Mouse (Mus musculus) heart, adult 2 months (tissue): Measurements from ENCODE around the gene Fam189a2. TPM values are rescaled to one million over a fixed set of nuclear protein-coding genes. Genes with fewer than 3 reads are reported as not detected.

Source experiments
- DNase-seq, 2 experiments: peaks; one replicate each; pipeline ENCODE4 v3.0.0; 2021
- H3K27ac ChIP-seq: fragments of 200-600 bp; 2 replicates; pipeline ENCODE4 v1.8.1; 2022
- H3K27me3 ChIP-seq: fragments of 200-500 bp; 2 replicates; pipeline ENCODE4 v1.6.1; 2012; ENCODE audit warnings: mild to moderate bottlenecking, low read length, inconsistent platforms, mixed read lengths; ENCODE audit not compliant: control insufficient read depth, insufficient read depth
- H3K36me3 ChIP-seq: fragments of 200-500 bp; 2 replicates; pipeline ENCODE4 v1.6.1; 2012; ENCODE audit warnings: low read length, inconsistent platforms; ENCODE audit not compliant: control insufficient read depth, insufficient read depth
- H3K4me1 ChIP-seq: fragments of 200-500 bp; 2 replicates; pipeline ENCODE4 v1.6.1; 2011; ENCODE audit warnings: low read length; ENCODE audit not compliant: control insufficient read depth, insufficient read depth
- H3K4me3 ChIP-seq: fragments of 200-600 bp; 2 replicates; pipeline ENCODE4 v1.8.1; 2022
- H3K79me2 ChIP-seq: fragments of 200-500 bp; replicated peaks from 2 replicates; pipeline ENCODE4 v1.6.1; 2012; ENCODE audit warnings: mild to moderate bottlenecking, inconsistent platforms, low read length, moderate library complexity, mixed read lengths; ENCODE audit not compliant: control insufficient read depth, insufficient read depth
- H3K9ac ChIP-seq: fragments of 200-500 bp; 2 replicates; pipeline ENCODE4 v1.6.1; 2012; ENCODE audit warnings: low read depth, mild to moderate bottlenecking, control low read depth, inconsistent platforms, low read length, mixed read lengths
- CTCF ChIP-seq: fragments of 200-600 bp; IDR thresholded peaks from 2 replicates; pipeline ENCODE4 v1.8.1; 2022; ENCODE audit warnings: antibody characterized with exemption, mild to moderate bottlenecking, moderate library complexity
- EP300 ChIP-seq: fragments of 200-500 bp; IDR thresholded peaks from 2 replicates; pipeline ENCODE4 v1.6.1; 2011; ENCODE audit warnings: low read depth, low read length, control low read depth; ENCODE audit not compliant: insufficient read depth
- POLR2A ChIP-seq: fragments of 200-500 bp; IDR thresholded peaks from 2 replicates; pipeline ENCODE4 v1.6.1; 2011; ENCODE audit warnings: mild to moderate bottlenecking, low read depth, low read length, control low read depth; ENCODE audit not compliant: insufficient read depth
- WGBS: fragments of 180-500 bp; shearing (Covaris S2); methylation state at CpG from one replicate; pipeline ENCODE4 v1.1.7; 2018; 5-methylcytosine and 5-hydroxymethylcytosine counted together
- intact Hi-C: fragments of 180-260 bp; cut with DNase I; formaldehyde crosslinking; loops from one replicate; pipeline ENCODE4 v1.15.1; 2025
- polyA plus RNA-seq: library from polyadenylated mRNA; depleted of rRNA; stranded (reverse); fragments of >200 nt; gene quantifications from 2 replicates; pipeline ENCODE4 v1.2.3, GENCODE M21; 2012
- total RNA-seq, 2 experiments: library from RNA; stranded (reverse); gene quantifications; 2 replicates each; pipeline ENCODE4 v1.2.3; 2021

Fam189a2 gene
- total and polyA plus RNA-seq, 3 experiments: 51.2 to 55.1 (median 52.0) TPM

- H3K9ac ChIP-seq: no peak overlapping the region
- no peaks in the 10 kb centered on the region for H3K79me2 ChIP-seq
- WGBS: 79% methylated on average over 3 of the region's 3 CpGs
- intact Hi-C loops: loop anchor here (5.0 kb wide), 2 partner anchors 62 to 277 kb away; partner anchors contain the start of gene Apba1
- no peak overlapping the region for H3K27ac ChIP-seq
- H3K4me1 ChIP-seq: peaks cover 5% of the 10 kb centered on the region
- no peak for TF ChIP-seq EP300
- TF ChIP-seq CTCF: no peak
- TF ChIP-seq POLR2A: no peak
- H3K27me3 ChIP-seq: no peaks in the 10 kb centered on the region
- DNase-seq: no peak
- H3K4me3 ChIP-seq: no peak overlapping the region
- peaks cover 4% of the 10 kb centered on the region for H3K36me3 ChIP-seq
Observed at GRCm38 (mm10) chr19:24034367-24034766, 3.5 kb upstream of the Fam189a2 start.

GRCm38 (mm10) chr19:24032654-24033236 is 1.9 kb upstream of the Fam189a2 start:
- Histone ChIP-seq H3K79me2 (no peaks in the 10 kb centered on the region), H3K9ac (no peak overlapping the region), H3K27me3 (no peaks in the 10 kb centered on the region), H3K27ac (peak overlapping the region; percentile 61), H3K4me1 (peaks cover 5% of the 10 kb centered on the region), H3K4me3 (no peak overlapping the region), H3K36me3 (peaks cover 7% of the 10 kb centered on the region)
- TF ChIP-seq POLR2A: no peak
- no peak for TF ChIP-seq CTCF
- no peak for TF ChIP-seq EP300
- intact Hi-C loops: loop anchor here (5.0 kb wide), 2 partner anchors 60 to 275 kb away; partner anchors contain the start of gene Apba1
- WGBS: 39% methylated on average over 5 of the region's 5 CpGs
- no peak for DNase-seq

GRCm38 (mm10) chr19:24030511-24030870 is 328 bp downstream of the Fam189a2 start:
- TF ChIP-seq CTCF (no peak), POLR2A (no peak), EP300 (no peak)
- peak overlapping the region; percentile 89 for H3K27ac ChIP-seq
- H3K27me3 ChIP-seq: no peaks in the 10 kb centered on the region
- peak in 1 of 2 experiments; percentile 68 for DNase-seq
- peak overlapping the region; percentile 77 for H3K9ac ChIP-seq
- intact Hi-C loops: loop anchor here (2.0 to 5.0 kb wide), 3 partner anchors 18 to 273 kb away; partner anchors contain the start of gene Apba1
- H3K4me1 ChIP-seq: peaks cover 9% of the 10 kb centered on the region
- H3K4me3 ChIP-seq: peak overlapping the region; percentile 87
- peaks cover 7% of the 10 kb centered on the region for H3K36me3 ChIP-seq
- WGBS: 14% methylated on average over 49 of the region's 49 CpGs
- H3K79me2 ChIP-seq: no peaks in the 10 kb centered on the region

GRCm38 (mm10) chr19:24029616-24030510 is 956 bp downstream of the Fam189a2 start:
- no peaks in the 10 kb centered on the region for H3K79me2 ChIP-seq
- H3K4me3 ChIP-seq: peak overlapping the region; percentile 87
- H3K4me1 ChIP-seq: peaks cover 13% of the 10 kb centered on the region
- intact Hi-C loops: loop anchor here (2.0 to 5.0 kb wide), 3 partner anchors 19 to 273 kb away; partner anchors contain the start of gene Apba1
- H3K27me3 ChIP-seq: no peaks in the 10 kb centered on the region
- H3K36me3 ChIP-seq: peaks cover 8% of the 10 kb centered on the region
- peak overlapping the region; percentile 77 for H3K9ac ChIP-seq
- H3K27ac ChIP-seq: peak overlapping the region; percentile 89
- WGBS: 7% methylated on average over 20 of the region's 20 CpGs
- no peak for TF ChIP-seq CTCF
- TF ChIP-seq EP300: 0 out of 2 replicates have a peak, but pooled peaks have one; percentile 22
- 0 out of 2 replicates have a peak, but pooled peaks have one; percentile 25 for TF ChIP-seq POLR2A
- DNase-seq: peak; percentile 67 to 73

GRCm38 (mm10) chr19:24025876-24026275 is 4.9 kb downstream of the Fam189a2 start:
- Histone ChIP-seq H3K36me3 (peaks cover 8% of the 10 kb centered on the region), H3K9ac (no peak overlapping the region), H3K27me3 (no peaks in the 10 kb centered on the region), H3K4me1 (peaks cover 20% of the 10 kb centered on the region), H3K4me3 (no peak overlapping the region), H3K79me2 (peaks cover 1% of the 10 kb centered on the region; the same call in 1 of the 2 replicates), H3K27ac (no peak overlapping the region)
- no peak for DNase-seq
- 77% methylated on average over 5 of the region's 5 CpGs for WGBS
- TF ChIP-seq CTCF: no peak
- no peak for TF ChIP-seq EP300
- no peak for TF ChIP-seq POLR2A
- intact Hi-C loops: no loop called here
